ENCODE assay signal across 14 mouse cellular contexts in the genomic region with DNA sequence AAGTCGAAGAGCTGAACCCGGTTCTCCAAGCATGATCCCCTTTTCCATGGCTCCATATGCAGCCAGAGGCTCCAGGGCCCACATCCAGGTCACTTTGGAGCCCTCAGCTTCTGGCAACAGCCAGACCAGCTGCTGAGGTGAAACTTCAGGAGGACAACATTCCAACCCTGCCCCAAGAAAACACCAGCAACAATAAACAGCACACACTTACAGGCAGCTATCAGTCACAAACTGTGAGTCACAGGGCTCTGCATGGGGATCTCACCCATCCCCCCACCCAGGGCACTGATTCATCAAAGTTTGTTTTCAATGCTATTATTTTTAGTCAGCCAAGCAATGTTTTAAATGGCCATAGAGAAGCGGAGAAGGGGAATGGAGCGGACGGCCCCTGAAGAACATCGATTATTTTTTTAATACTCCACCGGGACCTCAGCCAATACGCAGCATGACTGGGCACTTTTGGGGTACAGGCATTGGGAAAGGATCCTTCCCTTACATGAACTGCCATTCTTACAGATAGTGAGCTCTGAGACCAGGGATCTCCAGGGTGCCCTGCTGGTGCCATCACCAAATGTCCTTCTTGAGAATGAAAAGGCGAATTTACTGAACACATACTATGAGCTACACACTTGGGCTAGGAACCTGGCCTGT. TPM values are rescaled to one million over a fixed set of nuclear protein-coding genes. Genes with fewer than 3 reads are reported as not detected.
A peak's percentile ranks its signal among the peaks of the same experiment; 100 is the strongest.
DNase-seq lines count a peak whose midpoint lies in the region; ATAC-seq lines count a peak whose summit lies in the region.
"Had no signal": no experiment of that assay in that cellular context is flagged by ENCODE, and none has a peak within 500 bp of the region (broad histone marks: within the 10 kb centered on the region; RNA-seq: fewer than 3 reads in every experiment).

No protein-coding gene starts in this region.

- ATAC-seq in megakaryocyte, adult 5-6 weeks (ENCODE audit: poor library complexity, severe bottlenecking), result no peak
- ATAC-seq in erythroblast, adult 5-6 weeks (replicated peaks; ENCODE audit: low FRiP score, poor library complexity, severe bottlenecking), result peak; percentile 84
- ATAC-seq in midbrain, embryonic 14.5 days (ENCODE audit: low FRiP score, low TSS enrichment), result no peak
- ATAC-seq: CD4-positive, CD25-positive, alpha-beta regulatory T cell, adult 4 months; forebrain, embryonic 14.5 days; hindbrain, postnatal 0 days had no signal

- H3K9ac ChIP-seq in midbrain, embryonic 14.5 days (replicated peaks; ENCODE audit: low read length), result no peak overlapping the region
- H3K9ac ChIP-seq: embryonic facial prominence, embryonic 12.5 days; liver, embryonic 15.5 days had no signal

- WGBS in midbrain, embryonic 14.5 days, result 86% methylated on average over 9 of the region's 9 CpGs

- no peak overlapping the region for H3K4me2 ChIP-seq in midbrain, embryonic 14.5 days (ENCODE audit: low read length)
- H3K4me2 ChIP-seq: embryonic facial prominence, embryonic 12.5 days; liver, embryonic 15.5 days had no signal

- H3K4me3 ChIP-seq in megakaryocyte, embryonic 14.5 days (replicated peaks), result peak overlapping the region; percentile 3
- H3K4me3 ChIP-seq in midbrain, embryonic 14.5 days (replicated peaks; ENCODE audit: low read depth, low read length), result no peak overlapping the region
- H3K4me3 ChIP-seq: embryonic facial prominence, embryonic 12.5 days; liver, embryonic 15.5 days had no signal

- peaks cover 96% of the 10 kb centered on the region for H3K4me1 ChIP-seq in megakaryocyte, embryonic 14.5 days
- H3K4me1 ChIP-seq in midbrain, embryonic 14.5 days (ENCODE audit: control insufficient read depth, insufficient read depth, low read length), result peaks cover 26% of the 10 kb centered on the region

- H3K9me3 ChIP-seq in megakaryocyte, embryonic 14.5 days, result no peaks in the 10 kb centered on the region
- no peaks in the 10 kb centered on the region for H3K9me3 ChIP-seq in midbrain, embryonic 14.5 days (ENCODE audit: control insufficient read depth, low read length)
- H3K9me3 ChIP-seq: embryonic facial prominence, embryonic 12.5 days; liver, embryonic 15.5 days had no signal

- no peaks in the 10 kb centered on the region for H3K27me3 ChIP-seq in megakaryocyte, embryonic 14.5 days (replicated peaks)
- no peaks in the 10 kb centered on the region for H3K27me3 ChIP-seq in midbrain, embryonic 14.5 days (ENCODE audit: control insufficient read depth, insufficient read depth, low read length)
- H3K27me3 ChIP-seq: embryonic facial prominence, embryonic 12.5 days; liver, embryonic 15.5 days had no signal

- no peak overlapping the region for H3K27ac ChIP-seq in midbrain, embryonic 14.5 days (replicated peaks; ENCODE audit: low read depth, low read length)
- H3K27ac ChIP-seq: embryonic facial prominence, embryonic 12.5 days; hindbrain, postnatal 0 days; liver, embryonic 15.5 days had no signal

- DNase-seq in heart, adult 11 months, result peak; percentile 91
- DNase-seq in heart, postnatal 4 days, result no peak
- no peak for DNase-seq in midbrain, embryonic 14.5 days
- DNase-seq in kidney, adult 11 months, result no peak
- DNase-seq in T-cell, adult 2 months (ENCODE audit: low spot score), result no peak
- DNase-seq: cerebellum, postnatal 10 days had no signal

- peaks cover 56% of the 10 kb centered on the region for H3K36me3 ChIP-seq in megakaryocyte, embryonic 14.5 days (replicated peaks; ENCODE audit: low read length)
- no peaks in the 10 kb centered on the region for H3K36me3 ChIP-seq in midbrain, embryonic 14.5 days (ENCODE audit: control insufficient read depth, insufficient read depth, low read length)
- H3K36me3 ChIP-seq: liver, embryonic 15.5 days had no signal

RNA-seq across cellular contexts. Expression of a gene that starts 10.0 kb away (rescaled TPM):
- total RNA-seq in heart, postnatal 4 days (2021), result 10 to 100 TPM; 20.7 to 20.9 TPM
- 2.8 and 5.9 TPM in 2 replicates for polyA plus RNA-seq in megakaryocyte, embryonic 14.5 days (2012; ENCODE audit: insufficient read depth, low replicate concordance)
- 9.1 and 15.0 TPM in 2 replicates for total RNA-seq in megakaryocyte, adult 5-6 weeks (2015)
- 9.7 and 12.7 TPM in 2 replicates for total RNA-seq in megakaryocyte, adult 5-6 weeks (2017)
- total RNA-seq in erythroblast, adult 5-6 weeks (2015; ENCODE audit: low replicate concordance), result 3.5 and 14.6 TPM in 2 replicates
- 2.7 and 2.8 TPM in 2 replicates for total RNA-seq in erythroblast, adult 5-6 weeks (2017; ENCODE audit: low replicate concordance)
- 4.9 and 7.7 TPM in 2 replicates for polyA plus RNA-seq in midbrain, embryonic 14.5 days (2014; fragmentation: Nextera tagmentation; extraction: Ambion mirVana)
